Mouse (Mus musculus): ENCODE results near the gene Il27ra.

GRCm38 (mm10) chr8:84084341-84085115, 42.1 kb upstream of the Il27ra start:
- TF ChIP-seq CTCF (IDR thresholded peaks at IDR 0.05; ENCODE audit: low read depth) = no peak
- TF ChIP-seq EP300 (IDR thresholded peaks at IDR 0.05; ENCODE audit: low read depth) = no peak

Measured in liver, embryonic 14.5 days (tissue).